Mouse (Mus musculus): ENCODE results near the gene Arl9. TPM values are rescaled to one million over a fixed set of nuclear protein-coding genes. Genes with fewer than 3 reads are reported as not detected.
A peak's percentile ranks its signal among the peaks of the same experiment; 100 is the strongest.
"Not testable (repeated sequence)": the region's sequence is repeated elsewhere in the genome, so short reads cannot be mapped to it uniquely, and the experiment has no call there.

The Arl9 gene
- 0.32 TPM in 1 of 2 replicates, not detected in the other for polyA plus RNA-seq (2015; fragmentation: Nextera tagmentation; extraction: Ambion mirVana)

- no peaks in the 10 kb centered on the region for H3K27me3 ChIP-seq
- peaks cover 18% of the 10 kb centered on the region for H3K36me3 ChIP-seq
- H3K9me3 ChIP-seq (replicated peaks) = no peaks in the 10 kb centered on the region
- no peak within 1 kb of the TSS for H3K4me3 ChIP-seq (replicated peaks)
- H3K4me2 ChIP-seq = no peak within 1 kb of the TSS
- H3K9ac ChIP-seq = no peak within 1 kb of the TSS
- no peak within 1 kb of the TSS for H3K27ac ChIP-seq
- no peak for ATAC-seq (ENCODE audit: low read depth)
- no peak for DNase-seq
- H3K4me1 ChIP-seq (replicated peaks) = no peaks in the 10 kb centered on the region
- WGBS (ENCODE audit: insufficient replicate concordance) = 83% methylated on average over 6 of the region's 6 CpGs
Measured at GRCm38 (mm10) chr5:77004051-77004821, at the start of gene Arl9. TSS of gene Arl9 (plus strand) at chr5:77004055.

DNA sequence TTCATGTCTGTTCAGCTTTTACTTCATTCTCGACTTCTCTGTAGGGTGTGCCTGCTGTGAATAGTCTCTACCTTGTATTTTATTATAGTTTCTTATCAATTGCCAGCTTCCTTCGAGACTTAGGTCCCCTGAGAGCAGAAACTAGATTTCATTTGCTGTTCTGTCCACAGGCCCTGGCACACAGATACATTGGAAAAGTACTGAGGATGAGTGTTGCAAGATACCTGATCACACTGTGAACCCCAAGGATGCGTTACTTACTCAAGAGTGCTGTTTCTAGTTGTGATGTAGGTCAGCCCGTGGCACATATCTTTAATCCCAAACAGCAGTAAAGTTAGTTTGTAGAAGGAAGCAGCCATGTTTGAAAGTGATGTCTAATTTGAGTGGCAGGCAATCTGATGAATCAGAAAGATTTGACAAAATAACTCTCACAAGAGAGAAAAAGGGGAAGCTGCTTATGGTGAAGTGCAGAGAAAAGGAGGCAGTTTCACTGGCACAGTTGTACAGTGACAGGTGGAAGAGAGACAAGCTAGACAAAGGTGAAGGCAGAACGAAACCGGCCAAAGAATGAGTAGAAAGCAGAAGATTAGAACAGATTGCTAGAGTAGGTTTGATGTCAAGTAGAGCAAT is 49.5 kb upstream of the Arl9 start:
- DNase-seq = no peak
- H3K9me3 ChIP-seq (replicated peaks) = no peaks in the 10 kb centered on the region
- no peaks in the 10 kb centered on the region for H3K27me3 ChIP-seq
- H3K27ac ChIP-seq = peak overlapping the region; percentile 32; the same call in 1 of the 2 replicates
- H3K36me3 ChIP-seq = peaks cover 56% of the 10 kb centered on the region
- H3K4me1 ChIP-seq (replicated peaks) = peaks cover 44% of the 10 kb centered on the region
- ATAC-seq (ENCODE audit: low read depth) = no peak
- WGBS (ENCODE audit: insufficient replicate concordance) = 58% methylated on average over 6 of the region's 6 CpGs
- H3K4me2 ChIP-seq = peak overlapping the region; percentile 93
- H3K9ac ChIP-seq = peak overlapping the region; percentile 59; the same call in 1 of the 2 replicates
- peak overlapping the region; percentile 84; the same call in 1 of the 2 replicates for H3K4me3 ChIP-seq (replicated peaks)

DNA sequence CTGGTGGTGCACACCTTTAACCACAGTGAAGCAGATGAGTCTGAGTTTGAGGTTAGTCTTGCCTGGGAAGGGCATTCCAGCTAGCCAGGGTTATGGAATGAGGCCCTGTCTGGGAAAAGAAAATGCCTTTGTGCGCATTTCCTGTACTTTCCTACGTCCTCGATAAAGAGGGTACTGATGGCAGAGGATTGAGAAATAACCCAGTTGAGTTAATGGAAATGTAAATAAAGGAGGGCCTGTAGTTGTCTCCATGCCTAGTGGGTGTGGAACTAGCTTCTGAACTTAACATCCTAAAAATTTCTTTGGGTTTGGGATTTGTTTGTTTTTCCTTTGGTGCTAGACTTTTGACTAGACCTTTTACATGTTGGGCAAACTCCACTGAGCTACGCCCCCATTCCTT is 48.4 kb upstream of the Arl9 start:
- H3K4me1 ChIP-seq (replicated peaks) = peaks cover 35% of the 10 kb centered on the region
- peak overlapping the region; percentile 41; the same call in 1 of the 2 replicates for H3K9ac ChIP-seq
- H3K9me3 ChIP-seq (replicated peaks) = no peaks in the 10 kb centered on the region
- 77% methylated on average over 4 of the region's 4 CpGs for WGBS (ENCODE audit: insufficient replicate concordance)
- no peak overlapping the region; the same call in 1 of the 2 replicates for H3K4me2 ChIP-seq
- no peaks in the 10 kb centered on the region for H3K27me3 ChIP-seq
- no peak for ATAC-seq (ENCODE audit: low read depth)
- no peak overlapping the region for H3K4me3 ChIP-seq (replicated peaks)
- peak overlapping the region; percentile 50 for H3K27ac ChIP-seq
- H3K36me3 ChIP-seq = peaks cover 66% of the 10 kb centered on the region
- no peak for DNase-seq

GRCm38 (mm10) chr5:76957954-76958353 is 45.9 kb upstream of the Arl9 start:
- H3K27ac ChIP-seq = no peak overlapping the region
- ATAC-seq (ENCODE audit: low read depth) = no peak
- no peak overlapping the region for H3K4me2 ChIP-seq
- WGBS (ENCODE audit: insufficient replicate concordance) = 87% methylated on average over 1 of the region's 1 CpGs
- H3K9ac ChIP-seq = no peak overlapping the region
- H3K4me3 ChIP-seq (replicated peaks) = no peak overlapping the region
- peaks cover 26% of the 10 kb centered on the region for H3K4me1 ChIP-seq (replicated peaks)
- H3K9me3 ChIP-seq (replicated peaks) = no peaks in the 10 kb centered on the region
- peaks cover 91% of the 10 kb centered on the region for H3K36me3 ChIP-seq
- DNase-seq = no peak
- H3K27me3 ChIP-seq = no peaks in the 10 kb centered on the region

DNA sequence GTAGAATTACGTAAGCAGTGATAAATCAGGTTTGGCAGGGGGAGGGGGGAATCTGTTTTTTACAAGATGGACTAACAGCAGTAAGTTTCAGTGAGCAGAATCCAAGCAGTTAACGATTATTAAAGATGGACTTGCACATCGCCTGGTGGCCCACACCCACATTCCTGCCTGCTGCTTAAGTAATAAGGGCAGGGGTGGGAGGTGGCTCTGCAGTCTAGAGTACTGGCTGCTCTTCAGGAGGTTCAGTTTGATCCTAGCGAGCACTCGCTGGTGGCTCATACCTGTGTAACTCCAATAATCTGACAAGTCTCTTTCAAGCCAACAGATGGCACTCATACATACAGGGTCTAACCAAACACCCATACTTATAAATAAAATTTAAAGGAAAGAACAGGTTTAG is 44.3 kb upstream of the Arl9 start:
- H3K4me3 ChIP-seq (replicated peaks) = no peak overlapping the region
- no peak for DNase-seq
- H3K4me2 ChIP-seq = no peak overlapping the region
- H3K9me3 ChIP-seq (replicated peaks) = no peaks in the 10 kb centered on the region
- no peaks in the 10 kb centered on the region for H3K27me3 ChIP-seq
- no peak overlapping the region for H3K9ac ChIP-seq
- H3K4me1 ChIP-seq (replicated peaks) = peaks cover 12% of the 10 kb centered on the region
- H3K27ac ChIP-seq = no peak overlapping the region
- 79% methylated on average over 5 of the region's 5 CpGs for WGBS (ENCODE audit: insufficient replicate concordance)
- no peak for ATAC-seq (ENCODE audit: low read depth)
- H3K36me3 ChIP-seq = peaks cover 97% of the 10 kb centered on the region

- Histone ChIP-seq H3K4me3 (replicated peaks) (no peak overlapping the region), H3K9me3 (replicated peaks) (no peaks in the 10 kb centered on the region), H3K4me1 (replicated peaks) (no peaks in the 10 kb centered on the region), H3K27ac (no peak overlapping the region), H3K4me2 (no peak overlapping the region), H3K9ac (no peak overlapping the region), H3K27me3 (no peaks in the 10 kb centered on the region), H3K36me3 (peaks cover 93% of the 10 kb centered on the region)
- ATAC-seq (ENCODE audit: low read depth) (no peak), DNase-seq (no peak)
- 83% methylated on average over 11 of the region's 11 CpGs for WGBS (ENCODE audit: insufficient replicate concordance)
Measured at GRCm38 (mm10) chr5:76962545-76962944, 41.3 kb upstream of the Arl9 start.

- 85% methylated on average over 3 of the region's 3 CpGs for WGBS (ENCODE audit: insufficient replicate concordance)
- ATAC-seq (ENCODE audit: low read depth) (no peak), DNase-seq (no peak)
- Histone ChIP-seq H3K27ac (no peak overlapping the region), H3K36me3 (peaks cover 94% of the 10 kb centered on the region), H3K9me3 (replicated peaks) (no peaks in the 10 kb centered on the region), H3K27me3 (no peaks in the 10 kb centered on the region), H3K9ac (no peak overlapping the region), H3K4me3 (replicated peaks) (no peak overlapping the region), H3K4me2 (no peak overlapping the region), H3K4me1 (replicated peaks) (no peaks in the 10 kb centered on the region)
Measured at GRCm38 (mm10) chr5:76964651-76965050, 39.2 kb upstream of the Arl9 start.

DNA sequence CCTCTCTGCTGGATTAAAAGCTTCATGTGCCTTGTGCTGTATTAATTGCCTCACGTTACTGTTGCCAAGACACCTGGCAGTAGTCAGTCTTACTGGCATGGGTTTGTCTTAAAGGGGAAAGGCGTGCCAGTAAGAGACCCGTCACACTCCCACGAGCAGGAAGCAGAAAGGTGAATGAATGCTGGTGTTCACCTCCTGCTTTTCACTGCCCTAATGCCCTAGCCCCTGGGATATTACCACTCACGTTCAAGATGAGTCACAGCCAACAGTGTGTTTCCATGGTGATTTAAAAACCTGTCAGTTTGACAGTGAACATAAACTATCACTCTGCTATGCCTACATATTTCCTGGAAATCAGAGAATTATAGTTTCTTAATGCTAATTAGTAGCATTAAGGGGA is 34.6 kb upstream of the Arl9 start:
- 75% methylated on average over 5 of the region's 5 CpGs for WGBS (ENCODE audit: insufficient replicate concordance)
- H3K9ac ChIP-seq = no peak overlapping the region
- H3K36me3 ChIP-seq = peaks cover 58% of the 10 kb centered on the region
- peaks cover 11% of the 10 kb centered on the region for H3K4me1 ChIP-seq (replicated peaks)
- H3K4me3 ChIP-seq (replicated peaks) = no peak overlapping the region
- no peak for DNase-seq
- H3K9me3 ChIP-seq (replicated peaks) = no peaks in the 10 kb centered on the region
- no peaks in the 10 kb centered on the region for H3K27me3 ChIP-seq
- H3K27ac ChIP-seq = no peak overlapping the region
- no peak overlapping the region for H3K4me2 ChIP-seq
- ATAC-seq (ENCODE audit: low read depth) = no peak

DNA sequence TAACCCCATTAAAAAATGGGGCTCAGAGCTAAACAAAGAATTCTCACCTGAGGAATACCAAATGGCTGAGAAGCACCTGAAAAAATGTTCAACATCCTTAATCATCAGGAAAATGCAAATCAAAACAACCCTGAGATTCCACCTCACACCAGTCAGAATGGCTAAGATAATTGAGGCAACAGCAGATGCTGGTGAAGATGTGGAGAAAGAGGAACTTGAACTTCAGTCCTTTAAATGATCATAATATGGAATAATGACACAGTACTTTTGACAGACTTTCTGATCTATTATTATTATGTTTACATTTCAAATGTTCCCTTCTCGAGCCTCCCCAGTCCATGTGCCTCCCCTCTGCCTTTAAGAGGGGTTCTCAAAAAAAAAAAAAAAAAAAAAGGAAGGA is 32.7 kb upstream of the Arl9 start:
- not testable (repeated sequence) for H3K4me3 ChIP-seq (replicated peaks); ATAC-seq (ENCODE audit: low read depth); H3K9me3 ChIP-seq (replicated peaks); H3K27me3 ChIP-seq; H3K9ac ChIP-seq; H3K27ac ChIP-seq; DNase-seq; H3K4me2 ChIP-seq
- H3K36me3 ChIP-seq = peaks cover 43% of the 10 kb centered on the region
- H3K4me1 ChIP-seq (replicated peaks) = peaks cover 20% of the 10 kb centered on the region
- WGBS (ENCODE audit: insufficient replicate concordance) = 67% methylated on average over 1 of the region's 1 CpGs

GRCm38 (mm10) chr5:76973488-76973887 is 30.4 kb upstream of the Arl9 start:
- 38% methylated on average over 3 of the region's 3 CpGs for WGBS (ENCODE audit: insufficient replicate concordance)
- H3K9ac ChIP-seq = peak overlapping the region; percentile 95
- H3K27ac ChIP-seq = no peak overlapping the region
- peak overlapping the region; percentile 82 for H3K4me2 ChIP-seq
- peaks cover 40% of the 10 kb centered on the region for H3K36me3 ChIP-seq
- peak overlapping the region; percentile 98 for H3K4me3 ChIP-seq (replicated peaks)
- H3K9me3 ChIP-seq (replicated peaks) = no peaks in the 10 kb centered on the region
- H3K4me1 ChIP-seq (replicated peaks) = peaks cover 29% of the 10 kb centered on the region
- H3K27me3 ChIP-seq = no peaks in the 10 kb centered on the region
- ATAC-seq (ENCODE audit: low read depth) = no peak
- DNase-seq = no peak

DNA sequence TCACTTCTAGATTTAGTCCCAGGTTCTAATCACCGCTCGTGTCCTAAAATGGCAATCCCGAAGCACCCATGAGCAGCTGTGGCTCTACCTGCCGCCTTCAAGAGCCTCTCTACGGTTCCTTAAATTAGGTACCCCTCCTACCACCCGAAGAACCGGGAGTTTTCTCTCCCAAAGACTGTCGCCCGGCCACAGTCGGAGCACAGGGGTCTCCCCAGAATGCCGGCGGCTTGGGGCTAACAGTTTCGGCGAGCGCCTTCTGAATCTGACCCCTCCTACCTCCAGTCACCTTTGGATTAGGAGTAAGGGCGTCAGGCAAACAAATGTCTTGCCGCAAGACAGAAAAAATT is 29.7 kb upstream of the Arl9 start:
- WGBS (ENCODE audit: insufficient replicate concordance) = 2% methylated on average over 17 of the region's 17 CpGs
- ATAC-seq (ENCODE audit: low read depth) (peak; percentile 31), DNase-seq (no peak)
- peak overlapping the region; percentile 95 for H3K9ac ChIP-seq
- H3K9me3 ChIP-seq (replicated peaks) = no peaks in the 10 kb centered on the region
- peaks cover 29% of the 10 kb centered on the region for H3K4me1 ChIP-seq (replicated peaks)
- no peaks in the 10 kb centered on the region for H3K27me3 ChIP-seq
- peak overlapping the region; percentile 82 for H3K4me2 ChIP-seq
- 0 out of 2 replicates have a peak overlapping the region, but pooled peaks have one; percentile 47 for H3K27ac ChIP-seq
- peak overlapping the region; percentile 98 for H3K4me3 ChIP-seq (replicated peaks)
- H3K36me3 ChIP-seq = peaks cover 40% of the 10 kb centered on the region

Measured in liver, embryonic 13.5 days (tissue).